Mouse (Mus musculus): ENCODE results near the gene Slc8a1. TPM values are rescaled to one million over a fixed set of nuclear protein-coding genes. Genes with fewer than 3 reads are reported as not detected.

Gene Slc8a1
- polyA plus RNA-seq, 1 experiment, result 2.1 TPM

DNA sequence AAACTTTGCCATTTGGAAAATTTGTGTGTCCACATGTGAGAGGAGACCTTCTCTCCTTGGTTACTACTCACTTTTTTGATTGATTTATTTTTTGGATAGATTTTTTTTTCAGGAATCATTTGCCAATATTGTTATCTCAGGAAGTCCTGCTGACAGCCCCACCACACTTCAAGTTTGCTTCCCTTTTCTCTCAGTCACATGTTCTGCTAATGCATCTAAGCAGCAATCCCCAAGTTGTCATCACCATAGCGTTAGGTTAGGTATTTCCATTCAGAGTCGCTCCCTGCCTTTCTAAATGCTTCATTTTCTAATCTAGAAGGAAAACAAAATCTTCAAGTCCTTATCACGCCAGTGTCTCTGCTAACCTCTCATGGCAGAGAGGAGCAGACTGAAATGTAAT lies 278.8 kb downstream of the Slc8a1 start:
- no peaks in the 10 kb centered on the region for H3K79me3 ChIP-seq (ENCODE audit: low read depth)
- H3K4me3 ChIP-seq (ENCODE audit: insufficient read depth, poor library complexity, severe bottlenecking), result no peak overlapping the region
- H3K79me2 ChIP-seq (ENCODE audit: control insufficient read depth, insufficient read depth), result no peaks in the 10 kb centered on the region
- TF ChIP-seq MAX (IDR thresholded peaks at IDR 0.05) (no peak), MYOD1 (IDR thresholded peaks at IDR 0.05; ENCODE audit: control insufficient read depth, insufficient read length, low read depth) (no peak), CEBPB (IDR thresholded peaks at IDR 0.05; ENCODE audit: low read depth) (no peak), CTCF (IDR thresholded peaks at IDR 0.05; ENCODE audit: control insufficient read depth, insufficient read depth, insufficient read length) (no peak), MYOG (IDR thresholded peaks at IDR 0.05; ENCODE audit: control insufficient read depth, extremely low read depth, insufficient read length) (no peak), USF1 (IDR thresholded peaks at IDR 0.05; ENCODE audit: low read depth) (no peak), FOSL1 (IDR thresholded peaks at IDR 0.05; ENCODE audit: insufficient read depth, low read length, poor library complexity, severe bottlenecking) (no peak)
- H3K27me3 ChIP-seq (ENCODE audit: control insufficient read depth, insufficient read depth, insufficient read length), result no peaks in the 10 kb centered on the region
- no peak overlapping the region for H3ac ChIP-seq (ENCODE audit: control insufficient read depth, insufficient read length, low read depth)
- H3K36me3 ChIP-seq (ENCODE audit: control insufficient read depth, insufficient read depth), result no peaks in the 10 kb centered on the region

DNA sequence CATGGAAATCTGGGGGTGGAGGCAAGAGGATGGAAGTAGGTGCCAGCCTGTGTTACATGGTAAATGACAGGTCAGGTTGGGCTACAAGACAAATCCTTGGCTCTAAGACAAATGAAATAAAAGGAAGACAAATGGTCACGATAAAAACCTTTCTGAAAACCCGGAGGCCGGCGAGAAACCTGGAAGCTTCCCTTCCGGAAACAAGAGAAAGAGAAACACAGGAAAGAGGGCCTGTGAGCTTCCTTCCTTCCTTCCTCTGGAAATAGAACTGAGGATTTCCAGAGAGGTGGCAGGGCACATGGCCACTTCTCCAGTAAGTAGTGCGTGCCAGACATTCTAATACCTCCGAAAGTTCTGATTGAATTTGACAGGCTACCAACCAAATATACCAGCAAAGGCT lies 282.2 kb downstream of the Slc8a1 start:
- no peaks in the 10 kb centered on the region for H3K79me2 ChIP-seq (ENCODE audit: control insufficient read depth, insufficient read depth)
- no peaks in the 10 kb centered on the region for H3K27me3 ChIP-seq (ENCODE audit: control insufficient read depth, insufficient read depth, insufficient read length)

DNA sequence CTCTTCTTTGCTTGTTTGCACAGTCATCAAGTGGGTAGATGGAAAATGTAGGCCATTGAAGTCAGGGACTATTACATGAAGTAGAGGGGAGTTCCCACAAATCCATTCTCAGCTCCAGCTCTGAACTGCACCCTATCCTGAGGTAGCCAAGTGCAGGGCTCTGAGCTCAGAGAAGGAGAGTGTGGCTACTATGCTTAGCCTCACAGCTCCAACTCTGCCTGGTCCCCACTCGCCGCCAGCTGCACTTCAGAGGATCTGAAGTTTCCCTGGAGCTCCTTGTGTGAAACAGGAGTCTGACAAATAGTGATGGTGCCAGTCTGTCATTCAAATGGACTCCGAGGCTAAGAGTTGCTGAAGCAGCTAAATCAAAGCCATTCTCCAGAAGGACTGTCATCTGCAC lies 282.9 kb downstream of the Slc8a1 start:
- no peaks in the 10 kb centered on the region for H3K27me3 ChIP-seq (ENCODE audit: control insufficient read depth, insufficient read depth, insufficient read length)
- H3K36me3 ChIP-seq (ENCODE audit: control insufficient read depth, insufficient read depth), result no peaks in the 10 kb centered on the region
- H3K79me2 ChIP-seq (ENCODE audit: control insufficient read depth, insufficient read depth), result no peaks in the 10 kb centered on the region
- no peaks in the 10 kb centered on the region for H3K79me3 ChIP-seq (ENCODE audit: low read depth)
- H3ac ChIP-seq (ENCODE audit: control insufficient read depth, insufficient read length, low read depth), result no peak overlapping the region
- TF ChIP-seq CEBPB (IDR thresholded peaks at IDR 0.05; ENCODE audit: low read depth) (no peak), FOSL1 (IDR thresholded peaks at IDR 0.05; ENCODE audit: insufficient read depth, low read length, poor library complexity, severe bottlenecking) (no peak), USF1 (IDR thresholded peaks at IDR 0.05; ENCODE audit: low read depth) (no peak), CTCF (IDR thresholded peaks at IDR 0.05; ENCODE audit: control insufficient read depth, insufficient read depth, insufficient read length) (no peak), MYOG (IDR thresholded peaks at IDR 0.05; ENCODE audit: control insufficient read depth, extremely low read depth, insufficient read length) (no peak), MAX (IDR thresholded peaks at IDR 0.05) (no peak), MYOD1 (IDR thresholded peaks at IDR 0.05; ENCODE audit: control insufficient read depth, insufficient read length, low read depth) (no peak)
- H3K4me3 ChIP-seq (ENCODE audit: insufficient read depth, poor library complexity, severe bottlenecking), result no peak overlapping the region

More for the DNA sequence above, 282.2 kb downstream of the Slc8a1 start:
- Histone ChIP-seq H3ac (ENCODE audit: control insufficient read depth, insufficient read length, low read depth) (no peak overlapping the region), H3K4me3 (ENCODE audit: insufficient read depth, poor library complexity, severe bottlenecking) (no peak overlapping the region), H3K36me3 (ENCODE audit: control insufficient read depth, insufficient read depth) (no peaks in the 10 kb centered on the region), H3K79me3 (ENCODE audit: low read depth) (no peaks in the 10 kb centered on the region)
- TF ChIP-seq FOSL1 (IDR thresholded peaks at IDR 0.05; ENCODE audit: insufficient read depth, low read length, poor library complexity, severe bottlenecking), result no peak
- no peak for TF ChIP-seq MYOG (IDR thresholded peaks at IDR 0.05; ENCODE audit: control insufficient read depth, extremely low read depth, insufficient read length)
- no peak for TF ChIP-seq MAX (IDR thresholded peaks at IDR 0.05)
- no peak for TF ChIP-seq USF1 (IDR thresholded peaks at IDR 0.05; ENCODE audit: low read depth)
- no peak for TF ChIP-seq CTCF (IDR thresholded peaks at IDR 0.05; ENCODE audit: control insufficient read depth, insufficient read depth, insufficient read length)
- TF ChIP-seq MYOD1 (IDR thresholded peaks at IDR 0.05; ENCODE audit: control insufficient read depth, insufficient read length, low read depth), result no peak
- TF ChIP-seq CEBPB (IDR thresholded peaks at IDR 0.05; ENCODE audit: low read depth), result no peak

DNA sequence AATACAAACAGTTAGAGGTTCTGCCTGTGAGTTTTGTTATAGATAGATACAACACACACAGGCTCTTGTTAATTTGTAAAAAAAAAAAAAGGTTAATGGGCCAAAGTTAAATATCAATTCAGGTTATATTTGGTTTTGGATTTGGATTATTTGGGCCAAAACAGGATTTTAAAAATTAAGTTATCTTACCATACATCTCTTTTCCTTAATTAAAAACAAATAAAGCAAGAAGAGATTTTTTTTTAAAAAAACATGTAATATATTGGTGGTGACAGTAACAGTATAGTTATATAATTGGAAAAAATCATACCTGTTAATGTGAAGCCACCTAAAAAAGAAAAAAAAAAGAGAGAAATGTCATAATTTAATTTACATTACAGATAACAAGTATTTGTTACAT lies 296.7 kb downstream of the Slc8a1 start, which contains the start of gene Gm11096:
Gene Gm11096, plus strand, starts transcription at position 301 of the 400 bp plus-strand sequence.
- H3K79me2 ChIP-seq (ENCODE audit: control insufficient read depth, insufficient read depth), result no peaks in the 10 kb centered on the region
- no peak within 1 kb of the TSS for H3ac ChIP-seq (ENCODE audit: control insufficient read depth, insufficient read length, low read depth)
- no peaks in the 10 kb centered on the region for H3K36me3 ChIP-seq (ENCODE audit: control insufficient read depth, insufficient read depth)
- H3K79me3 ChIP-seq (ENCODE audit: low read depth), result no peaks in the 10 kb centered on the region
- no peaks in the 10 kb centered on the region for H3K27me3 ChIP-seq (ENCODE audit: control insufficient read depth, insufficient read depth, insufficient read length)
- no peak for TF ChIP-seq CTCF (IDR thresholded peaks at IDR 0.05; ENCODE audit: control insufficient read depth, insufficient read depth, insufficient read length)
- TF ChIP-seq MYOD1 (IDR thresholded peaks at IDR 0.05; ENCODE audit: control insufficient read depth, insufficient read length, low read depth), result no peak
- H3K4me3 ChIP-seq (ENCODE audit: insufficient read depth, poor library complexity, severe bottlenecking), result no peak within 1 kb of the TSS

DNA sequence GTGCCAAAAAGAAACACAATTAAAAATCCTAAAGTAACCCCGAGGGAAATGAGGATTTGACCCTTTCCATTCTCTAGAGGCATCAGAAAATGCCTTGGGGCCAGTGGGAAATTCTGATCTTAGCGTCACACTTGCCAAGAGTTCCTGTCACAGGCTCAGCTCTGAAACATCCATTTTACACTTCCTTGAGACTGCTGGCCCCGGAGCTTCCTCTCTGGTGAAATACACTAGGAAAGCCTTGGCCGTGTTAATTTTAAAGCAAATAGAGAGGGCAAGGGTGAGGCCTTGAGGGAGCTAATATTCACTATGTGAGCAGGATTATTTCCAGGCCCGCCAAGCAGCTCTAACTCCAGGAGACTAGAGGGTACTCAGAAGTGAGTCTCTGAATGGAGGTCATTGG lies 305.0 kb downstream of the Slc8a1 start:
- Histone ChIP-seq H3K79me2 (ENCODE audit: control insufficient read depth, insufficient read depth) (no peaks in the 10 kb centered on the region), H3K36me3 (ENCODE audit: control insufficient read depth, insufficient read depth) (no peaks in the 10 kb centered on the region), H3K27me3 (ENCODE audit: control insufficient read depth, insufficient read depth, insufficient read length) (no peaks in the 10 kb centered on the region), H3ac (ENCODE audit: control insufficient read depth, insufficient read length, low read depth) (no peak overlapping the region), H3K79me3 (ENCODE audit: low read depth) (no peaks in the 10 kb centered on the region), H3K4me3 (ENCODE audit: insufficient read depth, poor library complexity, severe bottlenecking) (no peak overlapping the region)
- TF ChIP-seq MYOG (IDR thresholded peaks at IDR 0.05; ENCODE audit: control insufficient read depth, extremely low read depth, insufficient read length) (no peak), CTCF (IDR thresholded peaks at IDR 0.05; ENCODE audit: control insufficient read depth, insufficient read depth, insufficient read length) (no peak), FOSL1 (IDR thresholded peaks at IDR 0.05; ENCODE audit: insufficient read depth, low read length, poor library complexity, severe bottlenecking) (no peak), CEBPB (IDR thresholded peaks at IDR 0.05; ENCODE audit: low read depth) (no peak), MAX (IDR thresholded peaks at IDR 0.05) (no peak), USF1 (IDR thresholded peaks at IDR 0.05; ENCODE audit: low read depth) (no peak), MYOD1 (IDR thresholded peaks at IDR 0.05; ENCODE audit: control insufficient read depth, insufficient read length, low read depth) (no peak)

DNA sequence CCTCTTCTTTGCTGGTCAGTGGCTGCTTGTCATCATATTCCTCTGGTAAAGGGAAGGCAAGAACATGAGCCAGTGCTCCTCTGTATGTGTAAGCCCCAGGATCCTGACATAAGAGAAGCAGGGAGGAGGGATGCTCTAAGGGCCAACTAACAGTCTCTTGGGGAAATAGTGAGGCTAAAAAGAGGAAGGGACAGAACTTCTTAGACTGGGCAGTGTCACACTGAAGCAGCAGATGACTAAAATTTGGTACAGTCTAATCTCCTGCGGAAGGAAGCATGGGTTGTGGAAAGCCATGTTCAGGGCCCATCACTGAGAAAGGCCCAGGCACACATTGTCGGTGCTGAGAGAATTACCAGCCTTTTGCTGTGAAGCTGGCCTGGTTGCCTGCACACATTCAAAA lies 305.4 kb downstream of the Slc8a1 start:
- Histone ChIP-seq H3ac (ENCODE audit: control insufficient read depth, insufficient read length, low read depth) (no peak overlapping the region), H3K4me3 (ENCODE audit: insufficient read depth, poor library complexity, severe bottlenecking) (no peak overlapping the region), H3K36me3 (ENCODE audit: control insufficient read depth, insufficient read depth) (no peaks in the 10 kb centered on the region), H3K79me2 (ENCODE audit: control insufficient read depth, insufficient read depth) (no peaks in the 10 kb centered on the region), H3K79me3 (ENCODE audit: low read depth) (no peaks in the 10 kb centered on the region), H3K27me3 (ENCODE audit: control insufficient read depth, insufficient read depth, insufficient read length) (no peaks in the 10 kb centered on the region)
- TF ChIP-seq MYOG (IDR thresholded peaks at IDR 0.05; ENCODE audit: control insufficient read depth, extremely low read depth, insufficient read length) (no peak), USF1 (IDR thresholded peaks at IDR 0.05; ENCODE audit: low read depth) (no peak), MAX (IDR thresholded peaks at IDR 0.05) (no peak), FOSL1 (IDR thresholded peaks at IDR 0.05; ENCODE audit: insufficient read depth, low read length, poor library complexity, severe bottlenecking) (no peak), CTCF (IDR thresholded peaks at IDR 0.05; ENCODE audit: control insufficient read depth, insufficient read depth, insufficient read length) (no peak), MYOD1 (IDR thresholded peaks at IDR 0.05; ENCODE audit: control insufficient read depth, insufficient read length, low read depth) (no peak), CEBPB (IDR thresholded peaks at IDR 0.05; ENCODE audit: low read depth) (no peak)

Data from C2C12 (cell line).